Mouse (Mus musculus) midbrain, embryonic 14.5 days (tissue): ENCODE data around the gene Adgra3. TPM values are rescaled to one million over a fixed set of nuclear protein-coding genes. Genes with fewer than 3 reads are reported as not detected.

ENCODE experiments used
- ATAC-seq: fragments of 200-750 bp; cut with Nextera tagmentation; 2 replicates; pipeline ENCODE4 v1.8.0; 2017; ENCODE audit warnings: moderate number of reproducible peaks, moderate library complexity; ENCODE audit not compliant: low FRiP score, low TSS enrichment
- DNase-seq: peaks from one replicate; pipeline ENCODE4 v3.0.0-alpha.2; 2015
- H3K27ac ChIP-seq: fragments of 300-500 bp; sonication (generic); replicated peaks from 2 replicates; pipeline ENCODE4 v1.5.1; 2014; ENCODE audit warnings: mild to moderate bottlenecking, low read depth, low read length, moderate library complexity
- H3K27me3 ChIP-seq: fragments of 300-500 bp; sonication (generic); 2 replicates; pipeline ENCODE4 v1.6.1; 2014; ENCODE audit warnings: low read length, control low read depth, mixed read lengths; ENCODE audit not compliant: control insufficient read depth, insufficient read depth
- H3K36me3 ChIP-seq: fragments of 300-500 bp; sonication (generic); 2 replicates; pipeline ENCODE4 v1.6.1; 2014; ENCODE audit warnings: low read length, control low read depth; ENCODE audit not compliant: control insufficient read depth, insufficient read depth
- H3K4me1 ChIP-seq: fragments of 300-500 bp; sonication (generic); 2 replicates; pipeline ENCODE4 v1.6.1; 2014; ENCODE audit warnings: mild to moderate bottlenecking, antibody characterized with exemption, low read length, control low read depth; ENCODE audit not compliant: control insufficient read depth, insufficient read depth
- H3K4me2 ChIP-seq: fragments of 300-500 bp; sonication (generic); 2 replicates; pipeline ENCODE4 v1.6.1; 2014; ENCODE audit warnings: mild to moderate bottlenecking, low read length, moderate library complexity
- H3K4me3 ChIP-seq: fragments of 300-500 bp; sonication (generic); replicated peaks from 2 replicates; pipeline ENCODE4 v1.5.1; 2014; ENCODE audit warnings: low read depth, low read length
- H3K9ac ChIP-seq: fragments of 300-500 bp; sonication (generic); replicated peaks from 2 replicates; pipeline ENCODE4 v1.6.1; 2014; ENCODE audit warnings: mild to moderate bottlenecking, low read length, moderate library complexity
- H3K9me3 ChIP-seq: fragments of 300-500 bp; sonication (generic); 2 replicates; pipeline ENCODE4 v1.6.1; 2016; ENCODE audit warnings: low read length, control low read depth, mixed read lengths; ENCODE audit not compliant: control insufficient read depth
- WGBS: fragments of 180-500 bp; shearing (Covaris S2); extraction: QIAGEN DNeasy Blood & Tissue Kit; methylation state at CpG from one replicate; pipeline ENCODE4 v1.1.7; 2014; 5-methylcytosine and 5-hydroxymethylcytosine counted together
- polyA plus RNA-seq: library from polyadenylated mRNA; unstranded; fragments of >200 nt; fragmentation: Nextera tagmentation; extraction: Ambion mirVana; gene quantifications from 2 replicates; pipeline ENCODE4 v1.2.1, GENCODE M21; 2014

Adgra3 gene
- polyA plus RNA-seq, 1 experiment from 2014 or later = 25.2 TPM

GRCm38 (mm10) chr5:50026148-50026547 is 32.7 kb downstream of the Adgra3 start:
- 75% methylated on average over 3 of the region's 3 CpGs for WGBS
- Histone ChIP-seq H3K27me3 (no peaks in the 10 kb centered on the region), H3K36me3 (peaks cover 14% of the 10 kb centered on the region; the same call in 1 of the 2 replicates), H3K9ac (no peak overlapping the region), H3K4me2 (no peak overlapping the region), H3K4me1 (no peaks in the 10 kb centered on the region; the same call in 1 of the 2 replicates), H3K27ac (no peak overlapping the region), H3K9me3 (no peaks in the 10 kb centered on the region), H3K4me3 (no peak overlapping the region)
- no peak for DNase-seq
- ATAC-seq = no peak

GRCm38 (mm10) chr5:50024097-50024496 is 34.7 kb downstream of the Adgra3 start:
- Histone ChIP-seq H3K36me3 (peaks cover 14% of the 10 kb centered on the region; the same call in 1 of the 2 replicates), H3K27me3 (no peaks in the 10 kb centered on the region), H3K9ac (no peak overlapping the region), H3K4me3 (no peak overlapping the region), H3K27ac (no peak overlapping the region), H3K9me3 (no peaks in the 10 kb centered on the region), H3K4me2 (no peak overlapping the region), H3K4me1 (no peaks in the 10 kb centered on the region; the same call in 1 of the 2 replicates)
- WGBS = 89% methylated on average over 6 of the region's 6 CpGs
- DNase-seq (no peak), ATAC-seq (no peak)

- H3K9me3 ChIP-seq = no peaks in the 10 kb centered on the region
- no peak for DNase-seq
- no peak overlapping the region for H3K27ac ChIP-seq
- ATAC-seq = no peak
- H3K36me3 ChIP-seq = no peaks in the 10 kb centered on the region
- H3K4me2 ChIP-seq = no peak overlapping the region
- no peaks in the 10 kb centered on the region for H3K27me3 ChIP-seq
- H3K4me3 ChIP-seq = no peak overlapping the region
- 88% methylated on average over 5 of the region's 5 CpGs for WGBS
- peaks cover 4% of the 10 kb centered on the region; the same call in 1 of the 2 replicates for H3K4me1 ChIP-seq
- no peak overlapping the region for H3K9ac ChIP-seq
These were observed 42.7 kb downstream of the Adgra3 start for GRCm38 (mm10) chr5:50015987-50016587.

GRCm38 (mm10) chr5:50015147-50015697 is 43.6 kb downstream of the Adgra3 start:
- peaks cover 4% of the 10 kb centered on the region; the same call in 1 of the 2 replicates for H3K4me1 ChIP-seq
- no peak overlapping the region for H3K4me2 ChIP-seq
- no peak overlapping the region for H3K4me3 ChIP-seq
- no peaks in the 10 kb centered on the region for H3K27me3 ChIP-seq
- H3K9ac ChIP-seq = no peak overlapping the region
- no peak overlapping the region for H3K27ac ChIP-seq
- ATAC-seq = no peak
- WGBS = 22% methylated on average over 5 of the region's 5 CpGs
- no peaks in the 10 kb centered on the region for H3K9me3 ChIP-seq
- no peaks in the 10 kb centered on the region for H3K36me3 ChIP-seq
- DNase-seq = no peak

GRCm38 (mm10) chr5:50014658-50015057 is 44.1 kb downstream of the Adgra3 start:
- Histone ChIP-seq H3K4me2 (no peak overlapping the region), H3K27me3 (no peaks in the 10 kb centered on the region), H3K9me3 (no peaks in the 10 kb centered on the region), H3K4me1 (peaks cover 4% of the 10 kb centered on the region; the same call in 1 of the 2 replicates), H3K36me3 (no peaks in the 10 kb centered on the region), H3K9ac (no peak overlapping the region), H3K27ac (no peak overlapping the region), H3K4me3 (no peak overlapping the region)
- 24% methylated on average over 7 of the region's 7 CpGs for WGBS
- no peak for ATAC-seq
- no peak for DNase-seq

- ATAC-seq (no peak), DNase-seq (no peak)
- H3K9ac ChIP-seq = no peak overlapping the region
- peaks cover 4% of the 10 kb centered on the region; the same call in 1 of the 2 replicates for H3K4me1 ChIP-seq
- no peak overlapping the region for H3K4me2 ChIP-seq
- no peak overlapping the region for H3K27ac ChIP-seq
- no peaks in the 10 kb centered on the region for H3K9me3 ChIP-seq
- 0 out of 2 replicates have a peak, but pooled peaks cover 3% of the 10 kb centered on the region for H3K36me3 ChIP-seq
- WGBS = 75% methylated on average over 4 of the region's 4 CpGs
- H3K27me3 ChIP-seq = no peaks in the 10 kb centered on the region
- H3K4me3 ChIP-seq = no peak overlapping the region
These were observed 44.8 kb downstream of the Adgra3 start for GRCm38 (mm10) chr5:50013965-50014364.

- Histone ChIP-seq H3K36me3 (0 out of 2 replicates have a peak, but pooled peaks cover 13% of the 10 kb centered on the region), H3K9ac (no peak overlapping the region), H3K9me3 (no peaks in the 10 kb centered on the region), H3K27me3 (no peaks in the 10 kb centered on the region), H3K4me2 (no peak overlapping the region), H3K27ac (no peak overlapping the region), H3K4me1 (no peaks in the 10 kb centered on the region), H3K4me3 (no peak overlapping the region)
- DNase-seq (no peak), ATAC-seq (no peak)
- 39% methylated on average over 4 of the region's 4 CpGs for WGBS
These were observed 50.0 kb downstream of the Adgra3 start for GRCm38 (mm10) chr5:50008841-50009240.

GRCm38 (mm10) chr5:50006915-50007658 is 51.7 kb downstream of the Adgra3 start:
- H3K4me1 ChIP-seq = no peaks in the 10 kb centered on the region
- no peak overlapping the region for H3K27ac ChIP-seq
- H3K9me3 ChIP-seq = no peaks in the 10 kb centered on the region
- WGBS = 88% methylated on average over 9 of the region's 9 CpGs
- no peaks in the 10 kb centered on the region for H3K27me3 ChIP-seq
- no peak for ATAC-seq
- DNase-seq = no peak
- H3K36me3 ChIP-seq = 0 out of 2 replicates have a peak, but pooled peaks cover 13% of the 10 kb centered on the region
- H3K4me2 ChIP-seq = no peak overlapping the region
- no peak overlapping the region for H3K4me3 ChIP-seq
- H3K9ac ChIP-seq = no peak overlapping the region
